Mouse (Mus musculus): ENCODE results near the gene Cyth1. TPM values are rescaled to one million over a fixed set of nuclear protein-coding genes. Genes with fewer than 3 reads are reported as not detected.

Cyth1 gene
- polyA plus RNA-seq, 1 experiment from 2014 or later = 14.4 TPM

DNA sequence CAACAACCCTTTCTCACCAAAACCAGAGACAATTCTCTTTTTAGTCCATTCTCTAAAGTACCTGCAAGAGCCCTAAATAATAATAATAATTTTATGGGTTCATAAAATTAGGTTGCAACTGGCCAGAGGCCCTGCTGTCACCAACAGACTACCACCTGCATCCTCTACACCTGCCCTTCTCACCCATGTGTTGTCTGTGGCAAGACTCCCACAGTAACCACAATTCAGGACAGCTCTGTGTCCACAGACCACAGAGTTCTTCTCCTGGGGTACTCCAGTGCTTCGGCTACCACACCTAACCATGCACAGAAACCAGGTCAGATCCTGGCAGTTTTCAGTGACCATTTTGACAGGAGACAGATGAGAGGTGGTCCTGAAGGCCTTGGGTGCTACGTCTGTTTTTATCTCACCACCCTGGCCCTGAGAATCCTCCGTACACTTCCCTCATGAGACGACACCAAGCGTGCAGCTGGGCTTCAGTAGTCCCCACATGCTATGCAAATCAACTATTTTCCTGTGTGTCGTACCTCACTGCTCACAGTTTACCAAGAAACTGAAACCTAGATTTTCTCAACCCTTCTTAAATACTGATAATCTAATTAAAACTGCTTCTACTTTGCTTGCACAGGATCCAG is 4.6 kb downstream of the Cyth1 start:
- no peak overlapping the region for H3K27ac ChIP-seq (ENCODE audit: low read length)
- no peak for ATAC-seq (ENCODE audit: low read depth)
- H3K4me3 ChIP-seq (ENCODE audit: low read length) = no peak overlapping the region
- no peaks in the 10 kb centered on the region for H3K36me3 ChIP-seq (ENCODE audit: control insufficient read depth, insufficient read depth, low read length)
- H3K9ac ChIP-seq (ENCODE audit: low read length) = no peak overlapping the region
- H3K27me3 ChIP-seq (ENCODE audit: control insufficient read depth, insufficient read depth, low read depth, low read length) = no peaks in the 10 kb centered on the region
- H3K4me2 ChIP-seq (ENCODE audit: low read depth, low read length) = no peak overlapping the region
- no peaks in the 10 kb centered on the region for H3K9me3 ChIP-seq (ENCODE audit: control insufficient read depth, low read length)
- WGBS = 87% methylated on average over 6 of the region's 6 CpGs
- peaks cover 33% of the 10 kb centered on the region for H3K4me1 ChIP-seq (replicated peaks; ENCODE audit: control insufficient read depth, insufficient read depth, low read length)

DNA sequence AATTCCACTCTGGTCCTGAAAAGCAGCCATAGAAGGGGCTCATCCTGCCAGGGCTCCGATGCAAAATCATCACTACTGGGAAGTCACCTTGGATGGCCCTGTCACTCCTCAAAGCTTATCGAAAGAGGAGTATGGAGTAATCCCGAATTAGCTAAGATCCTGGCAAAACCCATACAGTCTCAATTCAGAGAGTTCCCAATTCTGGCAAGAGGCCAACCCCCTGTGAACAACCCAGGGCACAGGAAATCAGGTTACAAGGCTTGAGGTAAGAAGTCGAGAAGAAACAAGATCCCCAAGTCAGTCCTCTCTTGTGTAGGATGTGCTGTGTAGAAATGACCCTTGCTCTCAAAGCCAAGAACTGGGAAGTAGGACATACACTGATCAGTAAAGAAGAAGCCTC is 5.9 kb downstream of the Cyth1 start:
- 61% methylated on average over 4 of the region's 4 CpGs for WGBS
- peaks cover 35% of the 10 kb centered on the region for H3K4me1 ChIP-seq (replicated peaks; ENCODE audit: control insufficient read depth, insufficient read depth, low read length)
- no peaks in the 10 kb centered on the region for H3K36me3 ChIP-seq (ENCODE audit: control insufficient read depth, insufficient read depth, low read length)
- H3K9me3 ChIP-seq (ENCODE audit: control insufficient read depth, low read length) = no peaks in the 10 kb centered on the region
- no peaks in the 10 kb centered on the region for H3K27me3 ChIP-seq (ENCODE audit: control insufficient read depth, insufficient read depth, low read depth, low read length)
- no peak overlapping the region for H3K4me2 ChIP-seq (ENCODE audit: low read depth, low read length)
- no peak overlapping the region for H3K4me3 ChIP-seq (ENCODE audit: low read length)
- no peak overlapping the region for H3K27ac ChIP-seq (ENCODE audit: low read length)
- no peak overlapping the region for H3K9ac ChIP-seq (ENCODE audit: low read length)
- no peak for ATAC-seq (ENCODE audit: low read depth)

DNA sequence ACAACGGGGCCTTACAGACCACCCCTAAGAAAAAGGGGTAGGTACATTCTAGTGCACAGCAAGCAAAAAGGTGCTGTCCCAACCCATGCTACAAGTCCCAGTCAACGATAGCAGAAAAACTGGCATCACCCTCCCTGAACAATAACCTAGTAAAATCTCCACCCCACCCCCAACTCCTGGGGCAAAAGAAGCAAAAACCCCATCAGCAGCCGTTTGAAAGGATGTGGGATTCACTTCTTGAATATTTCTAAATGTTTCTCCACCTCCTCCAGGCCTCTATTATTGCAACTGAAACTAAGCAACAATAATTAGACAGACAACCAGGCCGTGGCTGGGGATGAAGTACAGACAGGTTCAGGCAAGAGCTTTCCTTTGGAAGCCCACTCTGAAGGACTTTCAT is 8.0 kb downstream of the Cyth1 start:
- Histone ChIP-seq H3K27ac (ENCODE audit: low read length) (no peak overlapping the region), H3K36me3 (ENCODE audit: control insufficient read depth, insufficient read depth, low read length) (no peaks in the 10 kb centered on the region), H3K4me3 (ENCODE audit: low read length) (no peak overlapping the region), H3K9ac (ENCODE audit: low read length) (no peak overlapping the region), H3K4me2 (ENCODE audit: low read depth, low read length) (no peak overlapping the region), H3K27me3 (ENCODE audit: control insufficient read depth, insufficient read depth, low read depth, low read length) (no peaks in the 10 kb centered on the region), H3K4me1 (replicated peaks; ENCODE audit: control insufficient read depth, insufficient read depth, low read length) (peaks cover 31% of the 10 kb centered on the region), H3K9me3 (ENCODE audit: control insufficient read depth, low read length) (no peaks in the 10 kb centered on the region)
- WGBS = 57% methylated on average over 4 of the region's 4 CpGs
- no peak for ATAC-seq (ENCODE audit: low read depth)

DNA sequence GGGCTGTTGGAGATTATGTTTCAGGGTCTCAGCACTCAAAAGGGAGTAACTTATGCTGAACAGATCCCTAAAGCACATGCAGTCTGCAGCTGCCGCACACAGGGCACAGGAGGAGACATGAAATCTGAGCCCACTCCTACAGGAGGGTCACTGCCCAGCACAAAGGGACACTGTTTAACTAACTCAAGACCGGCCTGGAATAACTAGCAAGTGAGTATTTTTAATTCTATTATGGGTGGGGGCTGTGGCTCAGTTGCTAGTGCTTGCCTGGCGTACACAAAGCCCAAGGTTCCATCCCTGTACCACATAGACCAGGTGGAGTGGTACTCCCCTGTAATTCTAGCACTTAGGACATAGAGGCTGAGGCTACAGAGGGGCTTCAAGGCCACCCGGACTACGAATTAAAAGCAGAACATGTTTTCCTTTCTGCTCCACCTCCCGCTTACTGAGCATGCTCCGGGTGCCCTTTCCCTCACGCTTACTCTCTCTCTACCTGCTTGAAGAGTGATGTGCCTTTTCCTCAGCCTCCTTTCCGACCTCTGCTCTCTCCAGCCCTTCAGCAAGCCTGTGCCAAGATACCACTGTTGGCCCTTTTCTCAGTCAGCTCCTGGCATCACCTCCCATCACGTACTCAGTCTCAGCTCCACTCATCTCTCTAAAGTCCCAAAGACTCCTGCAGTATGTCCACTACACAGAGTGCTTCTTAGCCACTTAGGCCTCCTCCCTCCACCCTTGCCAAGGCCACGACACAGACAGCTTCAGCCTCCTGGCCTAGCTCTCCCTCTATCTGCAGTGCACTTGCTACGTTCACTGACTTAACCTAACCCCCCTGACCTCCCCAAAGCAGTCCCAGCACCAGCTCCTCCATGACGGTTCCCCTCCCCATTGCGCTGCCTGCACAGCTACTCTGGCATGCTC is 8.9 kb downstream of the Cyth1 start:
- H3K36me3 ChIP-seq (ENCODE audit: control insufficient read depth, insufficient read depth, low read length) = no peaks in the 10 kb centered on the region
- peak; percentile 34; the same call in 1 of the 2 replicates for ATAC-seq (ENCODE audit: low read depth)
- H3K4me1 ChIP-seq (replicated peaks; ENCODE audit: control insufficient read depth, insufficient read depth, low read length) = peaks cover 31% of the 10 kb centered on the region
- no peaks in the 10 kb centered on the region for H3K9me3 ChIP-seq (ENCODE audit: control insufficient read depth, low read length)
- no peak overlapping the region for H3K4me2 ChIP-seq (ENCODE audit: low read depth, low read length)
- H3K27me3 ChIP-seq (ENCODE audit: control insufficient read depth, insufficient read depth, low read depth, low read length) = no peaks in the 10 kb centered on the region
- peak overlapping the region; percentile 19; the same call in 1 of the 2 replicates for H3K9ac ChIP-seq (ENCODE audit: low read length)
- WGBS = 44% methylated on average over 14 of the region's 14 CpGs
- no peak overlapping the region for H3K4me3 ChIP-seq (ENCODE audit: low read length)
- peak overlapping the region; percentile 32 for H3K27ac ChIP-seq (ENCODE audit: low read length)

DNA sequence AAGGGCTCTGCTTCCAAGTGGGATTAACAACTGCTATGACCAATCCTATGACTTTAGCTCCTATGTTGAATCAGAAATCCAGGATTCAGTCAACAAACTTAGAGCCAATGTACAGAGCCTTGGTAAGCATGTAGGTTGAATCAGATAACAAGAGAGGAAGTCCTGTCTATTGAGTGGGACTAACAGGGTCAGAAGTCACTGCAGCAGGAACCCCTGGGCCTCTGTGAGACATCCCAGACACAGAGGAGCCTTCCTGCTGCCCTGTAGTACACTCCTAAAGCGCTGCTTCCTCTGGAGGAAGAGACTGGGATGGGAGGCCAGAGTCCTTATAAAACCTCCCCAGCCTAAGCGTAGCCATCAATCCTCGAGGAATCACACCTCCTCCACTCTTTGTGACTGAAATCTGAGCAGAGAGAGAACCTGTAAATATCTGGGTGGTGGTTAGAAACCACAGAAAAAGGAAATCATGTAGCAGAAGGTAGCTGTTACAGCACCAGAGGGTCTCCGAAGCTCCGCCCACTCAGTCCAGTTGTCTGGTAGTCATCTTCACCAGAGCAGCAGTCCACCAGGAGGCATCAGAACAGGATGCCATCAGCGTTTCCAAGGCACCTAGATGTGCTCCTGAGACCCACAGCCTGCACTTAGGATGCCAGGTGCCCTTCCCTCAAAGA is 11.7 kb downstream of the Cyth1 start:
- Histone ChIP-seq H3K27me3 (ENCODE audit: control insufficient read depth, insufficient read depth, low read depth, low read length) (no peaks in the 10 kb centered on the region), H3K4me3 (ENCODE audit: low read length) (no peak overlapping the region), H3K9me3 (ENCODE audit: control insufficient read depth, low read length) (no peaks in the 10 kb centered on the region), H3K27ac (ENCODE audit: low read length) (peak overlapping the region; percentile 40; the same call in 1 of the 2 replicates), H3K4me1 (replicated peaks; ENCODE audit: control insufficient read depth, insufficient read depth, low read length) (peaks cover 32% of the 10 kb centered on the region), H3K9ac (ENCODE audit: low read length) (no peak overlapping the region), H3K4me2 (ENCODE audit: low read depth, low read length) (no peak overlapping the region), H3K36me3 (ENCODE audit: control insufficient read depth, insufficient read depth, low read length) (no peaks in the 10 kb centered on the region)
- WGBS = 49% methylated on average over 6 of the region's 6 CpGs
- peak; percentile 63 for ATAC-seq (ENCODE audit: low read depth)

DNA sequence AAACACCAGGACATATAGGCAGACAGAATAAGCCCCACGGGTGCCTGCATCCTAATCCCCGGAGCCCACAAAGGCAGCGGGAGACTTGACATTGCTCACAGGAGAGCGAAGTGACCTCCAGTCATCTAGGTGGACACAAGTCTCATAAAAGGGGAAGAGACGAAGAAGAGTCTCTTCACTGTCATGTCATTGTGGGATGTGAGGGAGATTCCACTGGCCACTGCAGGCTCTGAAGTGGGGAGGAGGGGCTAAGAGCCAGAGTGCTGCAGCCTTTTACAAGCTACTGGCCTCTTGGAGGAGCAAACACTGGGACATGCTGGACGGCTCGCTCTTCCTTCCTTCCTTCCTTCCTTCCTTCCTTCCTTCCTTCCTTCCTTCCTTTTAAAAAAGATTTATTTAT is 13.5 kb downstream of the Cyth1 start:
- Histone ChIP-seq H3K4me1 (replicated peaks; ENCODE audit: control insufficient read depth, insufficient read depth, low read length) (peaks cover 28% of the 10 kb centered on the region), H3K9ac (ENCODE audit: low read length) (no peak overlapping the region), H3K9me3 (ENCODE audit: control insufficient read depth, low read length) (no peaks in the 10 kb centered on the region), H3K4me2 (ENCODE audit: low read depth, low read length) (no peak overlapping the region), H3K36me3 (ENCODE audit: control insufficient read depth, insufficient read depth, low read length) (no peaks in the 10 kb centered on the region), H3K4me3 (ENCODE audit: low read length) (no peak overlapping the region), H3K27me3 (ENCODE audit: control insufficient read depth, insufficient read depth, low read depth, low read length) (no peaks in the 10 kb centered on the region), H3K27ac (ENCODE audit: low read length) (0 out of 2 replicates have a peak overlapping the region, but pooled peaks have one; percentile 14)
- ATAC-seq (ENCODE audit: low read depth) = no peak
- 72% methylated on average over 7 of the region's 7 CpGs for WGBS

DNA sequence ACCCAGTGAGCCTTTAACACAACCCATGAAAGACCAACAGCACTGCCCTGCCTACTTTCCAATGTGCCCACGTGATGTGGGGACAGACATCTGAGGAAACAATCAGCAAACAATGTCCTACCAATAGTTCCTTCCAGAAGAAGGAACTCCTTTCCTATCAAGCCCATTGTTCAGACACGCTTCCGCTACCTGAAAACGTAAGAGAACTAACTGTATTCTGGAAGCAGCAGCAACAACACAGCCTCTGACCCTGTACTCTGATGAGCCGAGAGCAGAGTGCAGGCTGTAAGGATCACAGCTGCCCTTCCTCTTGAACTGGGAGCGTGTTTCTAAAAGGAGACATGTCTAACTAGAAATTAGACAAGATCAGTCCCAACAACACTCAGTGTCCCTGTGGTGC is 13.9 kb downstream of the Cyth1 start:
- H3K9ac ChIP-seq (ENCODE audit: low read length) = no peak overlapping the region
- H3K4me3 ChIP-seq (ENCODE audit: low read length) = no peak overlapping the region
- H3K27ac ChIP-seq (ENCODE audit: low read length) = 0 out of 2 replicates have a peak overlapping the region, but pooled peaks have one; percentile 14
- H3K4me1 ChIP-seq (replicated peaks; ENCODE audit: control insufficient read depth, insufficient read depth, low read length) = peaks cover 24% of the 10 kb centered on the region
- H3K27me3 ChIP-seq (ENCODE audit: control insufficient read depth, insufficient read depth, low read depth, low read length) = no peaks in the 10 kb centered on the region
- WGBS = 45% methylated on average over 6 of the region's 6 CpGs
- no peak for ATAC-seq (ENCODE audit: low read depth)
- no peak overlapping the region for H3K4me2 ChIP-seq (ENCODE audit: low read depth, low read length)
- H3K36me3 ChIP-seq (ENCODE audit: control insufficient read depth, insufficient read depth, low read length) = no peaks in the 10 kb centered on the region
- no peaks in the 10 kb centered on the region for H3K9me3 ChIP-seq (ENCODE audit: control insufficient read depth, low read length)

DNA sequence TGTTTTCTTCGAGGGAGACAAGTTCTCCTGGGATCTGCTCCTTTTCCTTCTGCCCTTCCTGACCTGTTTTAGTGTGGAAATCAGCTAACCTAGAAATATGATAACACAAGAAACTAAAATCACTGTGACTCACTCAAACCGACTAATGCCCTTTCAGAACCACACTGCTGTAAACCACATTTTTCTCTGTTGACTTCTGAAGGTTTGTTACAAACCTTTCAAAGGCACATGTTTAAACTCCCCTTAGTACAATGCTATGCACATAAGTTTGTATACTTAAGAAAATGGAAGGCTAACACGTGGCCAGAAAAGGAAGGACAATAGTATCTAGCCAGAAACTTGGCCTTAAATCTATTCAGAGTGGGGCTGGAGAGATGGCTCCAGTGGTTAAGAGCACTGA is 14.5 kb downstream of the Cyth1 start:
- 53% methylated on average over 3 of the region's 3 CpGs for WGBS
- no peaks in the 10 kb centered on the region for H3K27me3 ChIP-seq (ENCODE audit: control insufficient read depth, insufficient read depth, low read depth, low read length)
- no peak for ATAC-seq (ENCODE audit: low read depth)
- H3K4me2 ChIP-seq (ENCODE audit: low read depth, low read length) = no peak overlapping the region
- peaks cover 18% of the 10 kb centered on the region for H3K4me1 ChIP-seq (replicated peaks; ENCODE audit: control insufficient read depth, insufficient read depth, low read length)
- no peak overlapping the region for H3K9ac ChIP-seq (ENCODE audit: low read length)
- no peak overlapping the region for H3K4me3 ChIP-seq (ENCODE audit: low read length)
- H3K9me3 ChIP-seq (ENCODE audit: control insufficient read depth, low read length) = no peaks in the 10 kb centered on the region
- no peaks in the 10 kb centered on the region for H3K36me3 ChIP-seq (ENCODE audit: control insufficient read depth, insufficient read depth, low read length)
- H3K27ac ChIP-seq (ENCODE audit: low read length) = no peak overlapping the region

DNA sequence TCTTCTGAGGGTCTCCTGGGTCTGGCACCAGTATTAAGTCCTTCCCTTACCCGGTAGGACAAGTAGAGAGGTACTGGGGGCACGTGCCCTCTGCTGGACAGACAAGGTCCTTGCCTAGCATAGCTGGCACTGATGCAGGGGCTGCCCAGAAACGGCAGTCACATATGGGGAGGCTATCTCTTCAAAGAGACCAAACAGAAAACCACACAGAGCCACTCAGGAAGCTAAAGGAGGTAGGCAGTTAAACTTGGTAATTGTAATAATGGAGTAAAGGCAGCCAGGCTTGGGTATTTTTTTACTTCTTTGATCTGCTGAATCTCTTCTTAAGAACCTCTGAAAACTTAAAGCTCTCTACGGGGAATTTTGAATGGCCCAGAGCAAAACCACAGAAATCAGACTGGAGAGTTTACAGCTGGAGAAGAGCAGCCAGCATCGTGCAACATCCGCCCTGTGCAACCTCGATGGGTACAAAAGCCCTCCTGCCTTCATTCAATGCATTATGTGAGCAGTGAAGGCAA is 16.0 kb downstream of the Cyth1 start:
- Histone ChIP-seq H3K4me1 (replicated peaks; ENCODE audit: control insufficient read depth, insufficient read depth, low read length) (peaks cover 16% of the 10 kb centered on the region), H3K27ac (ENCODE audit: low read length) (no peak overlapping the region), H3K4me2 (ENCODE audit: low read depth, low read length) (no peak overlapping the region), H3K36me3 (ENCODE audit: control insufficient read depth, insufficient read depth, low read length) (no peaks in the 10 kb centered on the region), H3K27me3 (ENCODE audit: control insufficient read depth, insufficient read depth, low read depth, low read length) (no peaks in the 10 kb centered on the region), H3K9ac (ENCODE audit: low read length) (no peak overlapping the region), H3K9me3 (ENCODE audit: control insufficient read depth, low read length) (no peaks in the 10 kb centered on the region), H3K4me3 (ENCODE audit: low read length) (no peak overlapping the region)
- 43% methylated on average over 7 of the region's 7 CpGs for WGBS
- ATAC-seq (ENCODE audit: low read depth) = peak; percentile 65; the same call in 1 of the 2 replicates
